Mouse (Mus musculus) E14TG2a.4 (cell line): ENCODE results near the gene Fads1.

Experiments
- H3K27me3 ChIP-seq: 2 replicates; pipeline ENCODE4 v1.6.1; 2014; ENCODE audit warnings: low read length, control low read depth; ENCODE audit not compliant: insufficient read depth
- H3K36me3 ChIP-seq: 2 replicates; pipeline ENCODE4 v1.6.1; 2014; ENCODE audit warnings: low read length, control low read depth; ENCODE audit not compliant: insufficient read depth
- H3K4me1 ChIP-seq: replicated peaks from 2 replicates; pipeline ENCODE4 v1.6.1; 2014; ENCODE audit warnings: low read depth, low read length, control low read depth
- H3K4me3 ChIP-seq: replicated peaks from 2 replicates; pipeline ENCODE4 v1.5.1; 2014; ENCODE audit warnings: mild to moderate bottlenecking, low read length
- H3K9me3 ChIP-seq: 2 replicates; pipeline ENCODE4 v1.6.1; 2014; ENCODE audit warnings: low read length, control low read depth
- CTCF ChIP-seq: conservative IDR thresholded peaks from 2 replicates; pipeline ENCODE4 v1.5.1; 2014; ENCODE audit warnings: low read length
- NANOG ChIP-seq: IDR thresholded peaks from 2 replicates; pipeline ENCODE4 v1.6.1; 2014; ENCODE audit warnings: borderline replicate concordance, low read length, mixed read lengths
- POU5F1 ChIP-seq: IDR thresholded peaks from 2 replicates; pipeline ENCODE4 v1.6.1; 2014; ENCODE audit warnings: low read length, borderline replicate concordance

Fads1 gene

GRCm38 (mm10) chr19:10197130-10197529, 14.4 kb downstream of the Fads1 start:
- Histone ChIP-seq H3K27me3 (no peaks in the 10 kb centered on the region), H3K9me3 (no peaks in the 10 kb centered on the region), H3K4me1 (peaks cover 59% of the 10 kb centered on the region), H3K36me3 (peaks cover 97% of the 10 kb centered on the region), H3K4me3 (no peak overlapping the region)
- TF ChIP-seq NANOG (no peak), CTCF (no peak), POU5F1 (no peak)

DNA sequence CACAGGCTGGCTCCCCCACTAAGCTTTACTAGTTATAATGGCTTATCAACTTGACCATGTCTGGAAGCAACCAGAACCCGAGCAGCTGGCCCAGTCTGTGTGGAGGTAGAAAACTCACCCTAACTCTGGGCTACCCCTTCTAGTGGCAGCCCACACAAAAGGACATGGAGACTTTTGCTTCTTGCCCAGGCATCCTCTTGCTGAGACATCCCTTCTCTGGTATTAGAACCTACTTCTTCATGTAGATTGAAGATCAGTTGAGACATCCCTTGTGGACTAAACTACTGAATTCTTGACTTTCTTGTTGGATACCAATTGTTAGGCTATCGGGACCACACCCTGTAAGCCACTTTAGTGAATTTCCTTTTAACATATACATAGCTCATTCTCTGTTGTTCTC, 15.6 kb downstream of the Fads1 start:
- no peaks in the 10 kb centered on the region for H3K27me3 ChIP-seq
- peaks cover 67% of the 10 kb centered on the region for H3K4me1 ChIP-seq
- H3K9me3 ChIP-seq, result no peaks in the 10 kb centered on the region
- H3K4me3 ChIP-seq, result no peak overlapping the region
- no peak for TF ChIP-seq POU5F1
- TF ChIP-seq CTCF, result no peak
- peaks cover 92% of the 10 kb centered on the region for H3K36me3 ChIP-seq

DNA sequence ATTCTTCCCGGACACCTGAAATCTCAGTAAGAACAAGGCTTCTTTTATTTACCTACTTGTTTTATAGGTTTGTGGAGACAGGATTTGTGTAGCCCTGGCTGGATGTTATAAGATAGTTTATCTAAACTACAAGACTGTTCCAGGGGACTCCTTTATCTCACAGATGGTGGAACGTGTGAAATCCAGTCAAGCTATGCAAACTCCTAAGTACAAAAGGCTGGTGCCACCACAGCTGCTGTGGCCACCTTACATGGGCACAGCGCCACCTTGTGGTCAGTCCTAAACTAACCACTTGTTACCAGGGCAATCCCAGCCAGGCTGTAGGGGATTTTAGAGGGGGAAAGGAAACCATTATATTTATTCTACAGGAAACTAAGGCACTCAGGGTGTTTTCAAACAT, 16.0 kb downstream of the Fads1 start:
- Histone ChIP-seq H3K4me1 (peaks cover 64% of the 10 kb centered on the region), H3K4me3 (no peak overlapping the region), H3K9me3 (no peaks in the 10 kb centered on the region), H3K36me3 (peaks cover 87% of the 10 kb centered on the region), H3K27me3 (no peaks in the 10 kb centered on the region)
- peak; percentile 81 for TF ChIP-seq CTCF
- TF ChIP-seq NANOG, result no peak

DNA sequence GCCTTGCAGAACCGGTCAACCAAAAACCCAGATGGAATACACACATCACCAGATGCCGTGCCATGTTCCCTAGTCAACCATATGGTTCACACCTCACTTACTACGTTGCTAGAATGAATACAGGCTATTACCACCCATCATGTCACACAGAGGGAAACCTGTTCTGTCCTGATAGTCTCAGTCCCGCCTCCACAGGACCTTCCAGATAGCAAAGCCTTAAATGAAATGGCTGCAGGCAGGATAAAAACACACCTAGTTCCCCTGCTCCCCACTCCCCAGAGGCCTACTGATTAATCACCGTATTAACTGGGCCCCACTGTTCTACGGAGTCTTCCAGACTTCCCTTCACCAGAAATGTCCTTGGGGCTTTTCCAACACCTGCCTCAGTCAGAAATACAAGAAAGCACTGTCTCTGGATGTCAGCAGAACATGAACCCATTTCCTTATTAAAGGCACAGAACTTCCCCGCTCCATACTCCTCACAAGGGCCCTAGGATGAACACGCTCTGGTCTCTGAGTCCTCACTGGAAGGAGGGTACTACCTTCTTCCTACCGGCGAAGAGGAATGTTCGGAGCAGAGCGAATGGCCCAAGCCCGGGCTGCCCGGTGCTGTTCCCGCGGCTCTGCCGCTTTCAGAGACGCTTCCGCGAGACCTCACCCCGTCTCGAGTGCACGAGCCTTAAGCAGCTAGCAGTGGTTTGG, 20.6 kb downstream of the Fads1 start:
- H3K9me3 ChIP-seq, result no peaks in the 10 kb centered on the region
- H3K4me3 ChIP-seq, result peak overlapping the region; percentile 94
- H3K4me1 ChIP-seq, result peaks cover 75% of the 10 kb centered on the region
- H3K36me3 ChIP-seq, result peaks cover 75% of the 10 kb centered on the region
- no peaks in the 10 kb centered on the region for H3K27me3 ChIP-seq
- no peak for TF ChIP-seq CTCF
- TF ChIP-seq NANOG, result no peak
- no peak for TF ChIP-seq POU5F1

DNA sequence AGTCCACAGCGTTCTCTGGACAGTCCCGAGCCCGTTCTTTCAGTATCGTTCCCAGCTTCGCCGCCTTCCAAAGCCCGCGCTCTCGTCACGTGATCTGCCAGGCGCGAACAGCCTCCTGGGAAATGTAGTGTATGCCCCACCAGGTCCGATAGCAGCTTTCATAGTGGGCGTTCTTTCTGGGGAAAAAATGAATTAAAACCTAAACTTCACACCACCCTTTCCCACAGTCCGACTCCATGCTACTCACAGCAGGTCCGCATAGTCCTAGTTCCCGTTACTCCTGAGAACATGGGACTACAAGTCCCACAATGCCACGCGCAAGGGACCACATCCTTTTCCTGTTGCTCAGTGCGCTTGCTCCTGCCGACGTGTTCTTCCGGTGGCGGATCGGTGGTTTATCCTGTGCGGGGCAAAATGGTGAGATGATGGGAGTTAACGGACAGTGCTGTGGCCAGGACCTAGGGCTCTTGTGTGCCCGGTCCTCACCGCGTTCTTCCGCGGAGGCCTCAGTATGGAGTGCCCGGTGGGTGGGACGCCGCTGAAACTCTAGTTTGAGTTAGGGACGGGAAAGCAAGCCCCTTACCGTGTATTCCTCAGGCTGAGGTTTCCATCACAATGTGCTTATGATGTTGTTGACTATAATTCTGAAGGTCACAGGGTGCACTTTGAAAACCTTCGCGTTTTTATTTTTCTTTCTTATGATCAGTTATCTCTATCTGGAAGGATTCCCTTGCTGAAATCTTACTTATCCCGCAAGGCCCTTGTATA, 21.3 kb downstream of the Fads1 start, which contains the start of the genes Tmem258 and Fen1:
TSS of gene Tmem258 (plus strand) at position 167 of the 768 bp plus-strand sequence.
TSS of gene Fen1 (minus strand) at position 322 of the 768 bp plus-strand sequence.
- no peaks in the 10 kb centered on the region for H3K27me3 ChIP-seq
- H3K36me3 ChIP-seq, result peaks cover 77% of the 10 kb centered on the region
- peak within 1 kb of the TSS; percentile 94 for H3K4me3 ChIP-seq
- TF ChIP-seq CTCF, result no peak
- no peak for TF ChIP-seq POU5F1
- TF ChIP-seq NANOG, result no peak
- peaks cover 74% of the 10 kb centered on the region for H3K4me1 ChIP-seq
- H3K9me3 ChIP-seq, result no peaks in the 10 kb centered on the region

- Histone ChIP-seq H3K9me3 (no peaks in the 10 kb centered on the region), H3K36me3 (peaks cover 77% of the 10 kb centered on the region), H3K27me3 (no peaks in the 10 kb centered on the region), H3K4me3 (peak overlapping the region; percentile 94), H3K4me1 (peaks cover 68% of the 10 kb centered on the region)
- peak; percentile 39 for TF ChIP-seq CTCF
- no peak for TF ChIP-seq NANOG
- TF ChIP-seq POU5F1, result no peak
Observed at GRCm38 (mm10) chr19:10204616-10205001, 21.9 kb downstream of the Fads1 start.

DNA sequence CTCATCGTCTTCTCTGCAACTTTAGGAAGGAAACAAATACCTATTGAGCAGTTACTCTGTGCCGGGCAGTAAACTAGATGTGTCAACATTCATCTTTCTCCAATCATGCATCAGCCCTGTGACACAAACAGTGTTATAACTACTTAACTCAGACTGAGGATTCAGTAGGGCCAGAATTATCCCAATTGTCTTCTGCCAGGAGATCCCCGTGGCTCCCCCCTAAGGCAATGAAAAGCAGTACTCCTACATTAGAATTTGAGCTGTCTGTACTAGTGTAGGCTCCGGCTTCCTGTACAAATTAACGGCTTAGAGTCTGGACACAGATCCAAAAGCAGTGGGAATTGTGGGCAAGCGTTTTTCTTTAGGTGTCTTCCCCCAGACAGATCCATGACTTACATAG, 22.4 kb downstream of the Fads1 start:
- Histone ChIP-seq H3K9me3 (no peaks in the 10 kb centered on the region), H3K4me1 (peaks cover 65% of the 10 kb centered on the region), H3K36me3 (peaks cover 77% of the 10 kb centered on the region), H3K27me3 (no peaks in the 10 kb centered on the region), H3K4me3 (peak overlapping the region; percentile 94)
- no peak for TF ChIP-seq POU5F1
- no peak for TF ChIP-seq CTCF
- TF ChIP-seq NANOG, result no peak

- H3K27me3 ChIP-seq, result no peaks in the 10 kb centered on the region
- TF ChIP-seq CTCF (no peak), NANOG (no peak), POU5F1 (no peak)
- H3K9me3 ChIP-seq, result no peaks in the 10 kb centered on the region
- peaks cover 63% of the 10 kb centered on the region for H3K4me1 ChIP-seq
- H3K36me3 ChIP-seq, result peaks cover 89% of the 10 kb centered on the region
- H3K4me3 ChIP-seq, result no peak overlapping the region
Observed at GRCm38 (mm10) chr19:10208851-10209250, 26.2 kb downstream of the Fads1 start.
